In the genomic region with DNA sequence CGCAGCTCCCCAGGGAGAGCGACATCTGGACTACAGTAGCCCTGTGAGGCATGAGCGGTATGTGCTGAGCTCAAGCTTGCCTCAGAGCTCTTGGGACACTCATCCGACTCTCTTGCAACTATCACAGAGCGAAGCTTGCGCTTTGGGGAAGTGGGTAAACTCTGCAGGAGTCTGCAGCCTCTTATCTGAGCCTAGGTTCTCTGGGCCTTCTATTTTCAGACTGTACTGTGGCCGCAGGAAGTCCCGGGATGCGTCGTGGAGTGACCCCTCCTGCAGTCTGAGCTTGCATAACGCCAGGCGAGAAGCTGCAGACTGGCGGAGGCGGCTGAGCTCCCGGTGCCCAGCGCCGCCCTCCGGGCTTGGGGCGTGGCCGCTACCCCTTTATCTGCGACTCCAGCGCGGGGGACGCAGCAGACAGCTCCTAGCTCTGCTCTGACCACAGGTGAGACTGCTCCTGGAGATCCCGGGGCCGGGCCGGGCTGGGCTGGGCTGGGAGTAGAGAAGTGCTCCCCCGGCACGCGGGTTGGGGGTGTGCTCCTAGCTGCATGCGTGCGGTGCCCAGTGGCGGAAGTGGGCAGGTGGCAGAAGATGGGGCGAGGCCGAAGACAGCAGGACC, we compare ENCODE assay signal across 8 mouse cellular contexts. TPM values are rescaled to one million over a fixed set of nuclear protein-coding genes. Genes with fewer than 3 reads are reported as not detected.
DNase-seq lines count a peak whose midpoint lies in the region; ATAC-seq lines count a peak whose summit lies in the region.

Gene Paqr7 (plus strand): TSS at position 103 of the 616 bp plus-strand sequence.

- H3K27ac ChIP-seq in lung, embryonic 15.5 days: peak within 1 kb of the TSS; percentile 73
- H3K27ac ChIP-seq in neural tube, embryonic 15.5 days (replicated peaks): peak within 1 kb of the TSS; percentile 85

- ATAC-seq in hematopoietic stem cell, adult 5-6 weeks (replicated peaks in 1 of 2; ENCODE audit: insufficient read depth in 1 of 2, low FRiP score in 2 of 2, low TSS enrichment in 1 of 2, low read depth in 1 of 2, poor library complexity in 2 of 2, severe bottlenecking in 2 of 2): peak; percentile 17 to 41
- ATAC-seq in lung, embryonic 15.5 days (ENCODE audit: borderline replicate concordance, extremely low read depth, low FRiP score, low TSS enrichment): peak; percentile 71
- peak; percentile 77 for ATAC-seq in neural tube, embryonic 15.5 days (ENCODE audit: low FRiP score)

- H3K4me1 ChIP-seq in lung, embryonic 15.5 days: peaks cover 40% of the 10 kb centered on the region
- peaks cover 33% of the 10 kb centered on the region for H3K4me1 ChIP-seq in neural tube, embryonic 15.5 days

- H3K4me3 ChIP-seq in lung, embryonic 15.5 days: peak within 1 kb of the TSS; percentile 57
- peak within 1 kb of the TSS; percentile 61 for H3K4me3 ChIP-seq in neural tube, embryonic 15.5 days (replicated peaks)

- no peaks in the 10 kb centered on the region for H3K36me3 ChIP-seq in lung, embryonic 15.5 days
- H3K36me3 ChIP-seq in neural tube, embryonic 15.5 days: no peaks in the 10 kb centered on the region

- peak within 1 kb of the TSS; percentile 49 for H3K9ac ChIP-seq in lung, embryonic 15.5 days
- H3K9ac ChIP-seq in neural tube, embryonic 15.5 days (replicated peaks): peak within 1 kb of the TSS; percentile 74

- H3K9me3 ChIP-seq in lung, embryonic 15.5 days: no peaks in the 10 kb centered on the region
- H3K9me3 ChIP-seq in neural tube, embryonic 15.5 days (replicated peaks): no peaks in the 10 kb centered on the region

- H3K4me2 ChIP-seq in lung, embryonic 15.5 days: peak within 1 kb of the TSS; percentile 99
- peak within 1 kb of the TSS; percentile 97 for H3K4me2 ChIP-seq in neural tube, embryonic 15.5 days

- 3% methylated on average over 35 of the region's 35 CpGs for WGBS in lung, embryonic 15.5 days
- 3% methylated on average over 35 of the region's 35 CpGs for WGBS in neural tube, embryonic 15.5 days

- H3K27me3 ChIP-seq in lung, embryonic 15.5 days: no peaks in the 10 kb centered on the region
- no peaks in the 10 kb centered on the region for H3K27me3 ChIP-seq in neural tube, embryonic 15.5 days (replicated peaks)

- DNase-seq in MN1 (ENCODE audit: low spot score): peak; percentile 75
- DNase-seq in cerebellum, adult 9-10 months: peak; percentile 88
- peak in 1 of 2 experiments; percentile 82 for DNase-seq in frontal cortex, adult 2 months (ENCODE audit: extremely low spot score in 1 of 2, low spot score in 1 of 2)
- DNase-seq in layer of hippocampus, adult 9-11 months: peak; percentile 90
- peak; percentile 78 for DNase-seq in testis, postnatal 14 days (ENCODE audit: low spot score)

RNA-seq across cellular contexts. Expression of gene Paqr7, which starts in this region (rescaled TPM):
- polyA plus RNA-seq in frontal cortex, adult 2 months (2012; rRNA removed): 60.0 and 65.6 TPM in 2 replicates
- 15.6 and 25.2 TPM in 2 replicates for total RNA-seq in hematopoietic stem cell, adult 5-6 weeks (2017)
- polyA plus RNA-seq in lung, embryonic 15.5 days (2015; fragmentation: Nextera tagmentation; extraction: Ambion mirVana): 4.2 and 6.7 TPM in 2 replicates
- 30.5 and 35.2 TPM in 2 replicates for polyA plus RNA-seq in neural tube, embryonic 15.5 days (2015; fragmentation: Nextera tagmentation; extraction: Ambion mirVana)
